Mouse (Mus musculus): ENCODE results near the gene Stard10.

- TF ChIP-seq CTCF (IDR thresholded peaks at IDR 0.05; ENCODE audit: low read depth) (no peak), EP300 (IDR thresholded peaks at IDR 0.05; ENCODE audit: low read depth) (no peak)
These were observed 29.1 kb upstream of the Stard10 start for GRCm38 (mm10) chr7:101287820-101288219.

All from heart, postnatal 0 days (tissue).